Mouse (Mus musculus) retina, postnatal 7 days (tissue): ENCODE results near the gene Mrgprb8.
"Not testable (repeated sequence)": the region's sequence is repeated elsewhere in the genome, so short reads cannot be mapped to it uniquely, and the experiment has no call there.

Experiments used
- DNase-seq: peaks from one replicate; pipeline ENCODE4 v3.0.0-alpha.2; 2012; ENCODE audit warnings: low read depth, low spot score

Mrgprb8 gene

DNA sequence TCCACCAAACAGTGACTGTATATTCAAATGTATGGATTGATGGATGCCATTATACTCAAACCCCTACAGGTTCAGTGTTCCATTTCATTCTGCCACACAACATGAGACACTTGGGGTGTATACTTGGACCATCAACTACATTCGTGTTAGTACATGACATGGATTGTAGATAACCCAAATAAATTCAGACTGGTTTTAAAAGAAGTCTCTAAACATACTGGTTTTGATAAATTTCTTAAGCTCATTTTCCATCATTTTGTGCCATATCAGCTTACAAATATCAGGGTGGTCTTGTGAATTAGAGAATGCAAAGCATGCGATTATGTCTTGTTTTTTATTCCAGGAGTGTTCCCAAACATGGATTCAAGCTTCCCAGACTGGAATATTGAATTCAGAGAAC, at the start of gene Mrgprb8:
Gene Mrgprb8 (plus strand): TSS at position 301 of the 400 bp plus-strand sequence.
- DNase-seq = no peak

DNA sequence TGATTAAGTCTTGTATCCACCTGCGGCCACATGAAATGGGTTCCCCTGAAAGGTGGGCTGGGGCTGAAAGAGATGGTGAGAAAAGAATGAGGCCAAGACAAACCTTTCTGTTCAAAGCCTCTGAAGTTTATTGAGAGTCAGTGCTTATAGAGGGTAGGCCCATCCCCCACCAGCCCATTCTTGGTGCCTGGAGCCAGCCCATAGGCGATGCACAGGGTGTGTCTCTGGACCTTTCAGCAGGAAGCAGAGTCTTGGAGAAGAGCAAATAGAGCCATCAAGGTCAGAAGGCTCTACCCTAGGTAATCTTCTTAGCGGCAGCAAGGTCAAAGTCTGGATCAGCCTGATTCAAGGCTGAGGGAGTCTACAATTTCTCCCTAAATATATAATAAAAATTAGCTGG, 47.6 kb downstream of the Mrgprb8 start:
- DNase-seq = not testable (repeated sequence)

DNA sequence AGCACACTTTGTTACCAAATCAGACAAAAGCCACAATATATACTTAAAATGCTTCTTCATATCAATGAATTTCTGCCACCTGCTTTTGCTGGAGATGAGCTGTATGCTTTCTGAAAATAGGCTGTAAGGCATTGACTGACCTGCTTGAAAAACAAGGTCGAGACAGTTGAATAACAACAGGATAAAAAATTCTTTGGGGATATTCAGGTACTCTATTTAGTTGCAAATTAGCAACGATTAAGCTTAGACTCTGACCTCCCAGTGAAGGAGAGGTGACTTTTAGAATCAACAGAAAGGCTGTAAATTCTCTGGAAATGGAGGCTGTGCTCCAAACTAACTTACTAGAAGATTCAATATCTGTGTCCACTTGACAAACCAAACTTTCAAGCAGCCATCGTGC, 48.3 kb downstream of the Mrgprb8 start:
- DNase-seq = no peak
